Mouse (Mus musculus) urinary bladder, postnatal 25 days (tissue): ENCODE data around the gene Plk1.

ENCODE experiments used
- DNase-seq: peaks from one replicate; pipeline ENCODE4 v3.0.0; 2022; ENCODE audit warnings: low spot score

The Plk1 gene

DNA sequence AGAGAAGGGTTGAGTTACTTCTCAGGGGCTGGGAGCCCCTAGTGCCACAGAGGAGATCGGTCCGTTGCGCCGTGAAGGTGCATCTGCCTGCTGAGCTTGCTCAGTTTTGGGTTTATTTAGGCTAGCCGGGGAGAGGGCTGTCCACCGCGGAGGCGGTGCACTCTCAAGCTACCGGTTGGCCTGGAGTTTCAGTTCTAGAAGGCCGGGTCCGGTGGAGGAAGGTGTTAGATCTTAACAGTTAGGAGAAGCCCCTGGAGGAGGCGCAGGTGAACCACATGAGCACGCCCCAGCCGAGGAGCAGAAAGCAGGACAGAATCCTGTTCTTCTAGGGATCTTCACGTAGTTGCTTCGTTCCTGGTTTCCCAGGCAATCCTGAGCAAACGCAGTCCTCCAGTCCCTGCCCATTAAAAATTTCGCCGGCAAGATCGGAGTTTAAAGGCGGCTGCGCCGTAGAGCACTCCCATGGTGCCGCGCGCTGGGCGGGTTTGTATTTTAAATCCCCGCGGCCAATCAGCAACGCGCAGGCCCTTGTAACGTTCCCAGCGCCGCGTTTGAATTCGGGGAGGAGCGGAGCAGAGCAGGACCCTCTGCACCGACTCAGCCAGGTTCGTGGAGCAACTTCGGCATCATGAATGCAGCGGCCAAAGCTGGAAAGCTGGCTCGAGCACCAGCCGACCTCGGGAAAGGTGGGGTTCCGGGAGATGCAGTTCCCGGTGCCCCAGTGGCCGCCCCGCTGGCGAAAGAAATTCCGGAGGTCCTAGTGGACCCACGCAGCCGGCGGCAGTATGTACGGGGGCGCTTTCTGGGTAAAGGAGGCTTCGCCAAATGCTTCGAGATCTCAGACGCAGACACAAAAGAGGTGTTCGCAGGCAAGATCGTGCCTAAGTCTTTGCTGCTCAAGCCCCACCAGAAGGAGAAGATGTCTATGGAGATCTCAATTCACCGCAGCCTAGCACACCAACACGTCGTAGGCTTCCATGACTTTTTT, at the start of gene Plk1:
Gene Plk1 (plus strand): TSS at position 525 of the 988 bp plus-strand sequence.
- DNase-seq: peak; percentile 67

GRCm38 (mm10) chr7:122123518-122123917, 35.7 kb upstream of the Plk1 start:
- no peak for DNase-seq

DNA sequence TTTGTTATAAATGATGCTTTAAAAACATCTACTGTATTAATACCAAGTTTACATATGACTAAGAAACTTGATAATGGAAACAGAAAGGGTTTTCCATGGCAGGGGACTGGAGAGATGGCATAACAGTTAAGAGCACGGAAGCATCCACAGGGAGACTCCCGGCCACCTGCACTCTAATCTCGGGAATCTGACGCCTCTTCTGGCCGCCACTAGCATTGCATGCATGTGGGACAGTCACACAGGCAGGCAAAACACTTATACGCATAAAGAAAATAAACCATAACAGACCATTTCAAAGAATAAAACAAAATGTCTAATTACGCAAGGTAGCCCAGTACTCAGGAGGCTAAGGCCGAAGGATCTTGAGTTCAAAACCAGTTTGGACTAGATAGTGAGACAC, 33.6 kb upstream of the Plk1 start:
- no peak for DNase-seq

DNA sequence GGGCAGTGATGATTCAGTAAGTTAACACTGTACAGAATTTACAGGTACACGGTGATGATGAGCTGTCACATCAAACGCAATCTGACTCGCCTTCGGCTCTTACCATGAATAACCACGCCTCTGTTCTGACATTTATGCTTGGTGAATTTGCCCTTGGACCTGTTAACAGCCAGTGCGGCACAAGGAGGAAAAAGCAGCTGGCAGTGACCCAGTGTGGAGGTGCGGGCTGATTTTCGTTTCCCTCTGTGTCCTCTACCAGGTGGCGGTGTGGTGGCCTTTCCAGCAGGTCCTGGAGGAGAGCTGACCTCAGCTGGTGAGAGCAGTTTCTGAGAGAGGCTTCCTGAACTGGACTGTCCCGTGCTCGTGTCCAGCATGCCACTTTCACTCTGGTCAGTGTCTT, 32.3 kb upstream of the Plk1 start:
- DNase-seq: no peak

GRCm38 (mm10) chr7:122131834-122132233, 27.4 kb upstream of the Plk1 start:
- DNase-seq: no peak

GRCm38 (mm10) chr7:122132497-122133337, 26.5 kb upstream of the Plk1 start, which contains the start of the genes Palb2 and Dctn5:
Gene Palb2 (minus strand): TSS chr7:122132985.
Gene Dctn5 (plus strand): TSS chr7:122133041.
- peak; percentile 97 for DNase-seq

DNA sequence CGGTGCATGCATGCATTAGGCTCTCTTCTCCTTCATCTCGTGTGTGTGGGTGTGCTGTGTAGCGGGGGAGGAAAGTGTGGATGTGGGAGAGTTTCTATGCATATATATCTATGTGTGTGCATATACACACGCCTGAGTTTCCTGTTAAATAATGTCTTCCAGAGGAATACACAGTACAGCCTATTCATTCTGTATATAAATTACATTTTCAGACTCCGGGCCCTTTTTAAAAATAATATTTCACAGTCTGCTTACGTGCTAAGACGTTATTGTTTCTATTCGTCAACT, 26.0 kb upstream of the Plk1 start:
- DNase-seq: no peak

- DNase-seq: no peak
Observed at GRCm38 (mm10) chr7:122135070-122135469, 24.2 kb upstream of the Plk1 start.

DNA sequence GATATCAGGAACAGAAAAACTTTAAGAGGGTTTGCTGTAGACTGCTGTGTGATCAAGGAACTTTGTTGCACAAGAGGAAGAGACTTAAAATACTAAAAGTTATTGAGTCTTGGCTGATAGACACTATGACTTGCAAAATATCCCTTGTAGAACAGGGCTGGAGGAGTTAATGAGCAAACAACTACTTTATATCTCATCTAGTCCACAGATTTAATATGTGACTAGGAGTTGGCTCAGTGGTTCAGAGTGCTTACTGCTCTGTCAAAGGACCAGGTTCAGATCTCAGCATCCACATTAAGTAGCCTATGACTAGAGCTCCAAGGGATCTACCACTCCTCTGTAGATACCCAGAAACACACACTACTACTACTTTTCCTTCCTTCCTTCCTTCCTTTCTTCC, 22.2 kb upstream of the Plk1 start:
- no peak for DNase-seq

- DNase-seq: no peak
Observed at GRCm38 (mm10) chr7:122138190-122138589, 21.0 kb upstream of the Plk1 start.

GRCm38 (mm10) chr7:122140991-122141390, 18.2 kb upstream of the Plk1 start:
- no peak for DNase-seq

- DNase-seq: no peak
Observed at GRCm38 (mm10) chr7:122152473-122152872, 6.8 kb upstream of the Plk1 start.

- no peak for DNase-seq
Observed at GRCm38 (mm10) chr7:122158488-122158887, 751 bp upstream of the Plk1 start.

DNA sequence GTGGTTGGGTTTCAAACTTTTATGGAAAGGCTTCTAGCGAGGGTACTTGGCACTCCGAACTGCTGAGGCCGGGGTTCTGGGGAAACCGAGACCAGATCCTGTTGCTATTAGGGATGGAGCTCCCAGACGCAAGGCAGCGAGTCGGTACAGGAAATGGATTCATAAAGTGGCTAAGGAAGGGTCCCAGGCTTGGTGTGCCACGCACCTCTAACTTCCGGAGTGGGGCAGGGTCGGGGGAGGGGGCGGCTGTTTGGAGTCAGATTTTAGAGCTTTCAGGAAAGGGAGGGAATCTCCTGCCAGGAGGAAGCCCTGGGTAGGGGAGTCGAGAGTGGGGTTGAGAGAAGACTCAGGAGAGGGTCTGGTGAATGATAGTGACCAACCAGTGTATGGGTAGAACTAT, 798 bp downstream of the Plk1 start:
- no peak for DNase-seq

DNA sequence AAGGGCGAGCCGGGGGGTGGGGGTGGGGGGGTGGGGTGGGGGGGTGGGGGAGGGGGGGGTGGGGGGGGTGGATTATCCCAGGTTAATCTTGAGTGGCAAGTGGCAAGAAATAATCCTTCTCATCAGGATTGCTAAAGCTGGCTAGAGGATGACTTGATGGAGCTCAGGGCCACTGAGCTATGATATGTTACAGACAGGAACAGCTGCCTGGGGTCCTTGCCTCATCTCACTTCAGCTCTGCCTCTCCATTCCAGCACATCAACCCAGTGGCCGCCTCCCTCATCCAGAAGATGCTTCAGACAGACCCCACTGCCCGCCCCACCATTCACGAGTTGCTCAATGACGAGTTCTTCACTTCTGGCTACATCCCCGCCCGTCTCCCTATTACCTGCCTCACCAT, 4.5 kb downstream of the Plk1 start:
- DNase-seq: no peak

- DNase-seq: no peak
Observed at GRCm38 (mm10) chr7:122167203-122167602, 8.0 kb downstream of the Plk1 start.

- no peak for DNase-seq
Observed at GRCm38 (mm10) chr7:122170705-122171104, 11.5 kb downstream of the Plk1 start.

GRCm38 (mm10) chr7:122171613-122172012, 12.4 kb downstream of the Plk1 start:
- no peak for DNase-seq

GRCm38 (mm10) chr7:122180720-122181119, 21.5 kb downstream of the Plk1 start:
- DNase-seq: no peak

GRCm38 (mm10) chr7:122184569-122184968, 25.3 kb downstream of the Plk1 start:
- no peak for DNase-seq

GRCm38 (mm10) chr7:122186043-122186442, 26.8 kb downstream of the Plk1 start, which contains the start of gene Ern2:
Gene Ern2 (minus strand): TSS chr7:122186207.
- no peak for DNase-seq

DNA sequence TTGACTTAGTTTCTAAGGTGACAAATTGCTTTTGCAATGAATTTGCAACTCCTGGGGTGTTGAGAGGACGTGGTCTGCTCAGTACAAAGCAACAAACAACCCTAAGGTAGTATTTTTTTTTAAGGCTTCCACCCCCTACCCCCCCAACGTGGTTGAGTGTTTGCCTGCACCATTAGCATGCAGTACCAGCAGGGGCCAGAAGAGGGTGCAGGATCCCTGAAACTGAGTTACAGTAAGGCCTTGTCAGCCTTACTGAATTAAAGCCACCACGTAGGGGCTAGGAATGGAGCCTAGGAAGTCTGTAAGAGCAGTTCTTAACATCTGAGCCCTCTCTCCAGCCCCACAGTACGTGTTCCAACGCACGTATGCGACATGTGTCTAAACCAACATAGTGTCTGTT, 30.2 kb downstream of the Plk1 start:
- DNase-seq: peak; percentile 31

DNA sequence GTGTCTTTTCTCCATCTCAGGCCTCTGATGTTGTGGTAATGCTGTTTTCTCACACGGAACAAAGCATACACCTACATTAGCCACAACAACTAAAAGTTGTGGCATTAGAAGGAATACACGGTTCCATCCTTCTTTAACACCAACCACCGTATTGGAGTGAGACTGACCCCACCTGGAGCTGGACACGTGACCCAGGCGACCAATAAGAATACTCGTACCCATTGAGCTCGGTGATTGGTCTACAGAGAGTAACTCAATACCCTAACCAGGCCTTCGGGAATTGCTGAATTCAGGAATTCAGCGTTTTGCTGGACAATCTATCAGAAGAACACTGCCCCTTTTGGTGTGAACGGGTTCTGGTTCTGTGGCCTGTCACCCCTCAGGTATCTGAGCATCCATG, 31.9 kb downstream of the Plk1 start:
- no peak for DNase-seq
